Mouse (Mus musculus): ENCODE data around the gene Tut7.
"Not testable (repeated sequence)": the region's sequence is repeated elsewhere in the genome, so short reads cannot be mapped to it uniquely, and the experiment has no call there.

Gene Tut7

GRCm38 (mm10) chr13:59834786-59835452 lies 12.0 kb upstream of the Tut7 start:
- intact Hi-C loops (cut with DNase I): no loop called here

GRCm38 (mm10) chr13:59832871-59833270 lies 9.9 kb upstream of the Tut7 start:
- intact Hi-C loops (cut with DNase I): no loop called here

GRCm38 (mm10) chr13:59832454-59832853 lies 9.5 kb upstream of the Tut7 start:
- intact Hi-C loops (cut with DNase I): no loop called here

GRCm38 (mm10) chr13:59825966-59826365 lies 3.0 kb upstream of the Tut7 start:
- intact Hi-C loops (cut with DNase I): no loop called here

GRCm38 (mm10) chr13:59820836-59821235 lies 2.1 kb downstream of the Tut7 start:
- intact Hi-C loops (cut with DNase I): no loop called here

- intact Hi-C loops (cut with DNase I): no loop called here
These were observed 2.8 kb downstream of the Tut7 start for GRCm38 (mm10) chr13:59820114-59820513.

GRCm38 (mm10) chr13:59817352-59817751 lies 5.6 kb downstream of the Tut7 start:
- intact Hi-C loops (cut with DNase I): no loop called here

- intact Hi-C loops (cut with DNase I): loop anchor here (2.0 kb wide), 1 partner anchor 25 kb away; no protein-coding TSS in a partner anchor
These were observed 8.8 kb downstream of the Tut7 start for GRCm38 (mm10) chr13:59814109-59814591.

- intact Hi-C loops (cut with DNase I): no loop called here
These were observed 11.4 kb downstream of the Tut7 start for GRCm38 (mm10) chr13:59811581-59811980.

- intact Hi-C loops (cut with DNase I): no loop called here
These were observed 21.9 kb downstream of the Tut7 start for GRCm38 (mm10) chr13:59801000-59801399.

GRCm38 (mm10) chr13:59800077-59800476 lies 22.9 kb downstream of the Tut7 start:
- intact Hi-C loops (cut with DNase I): no loop called here

GRCm38 (mm10) chr13:59798306-59798705 lies 24.6 kb downstream of the Tut7 start:
- intact Hi-C loops (cut with DNase I): loop anchor here (5.0 kb wide), 1 partner anchor 176 kb away; no protein-coding TSS in a partner anchor

GRCm38 (mm10) chr13:59796466-59796848 lies 26.5 kb downstream of the Tut7 start:
- intact Hi-C loops (cut with DNase I): loop anchor here (5.0 kb wide), 1 partner anchor 174 kb away; no protein-coding TSS in a partner anchor

- intact Hi-C loops (cut with DNase I): loop anchor here (5.0 kb wide), 1 partner anchor 174 kb away; no protein-coding TSS in a partner anchor
These were observed 27.0 kb downstream of the Tut7 start for GRCm38 (mm10) chr13:59795807-59796465.

GRCm38 (mm10) chr13:59794786-59795185 lies 28.2 kb downstream of the Tut7 start:
- intact Hi-C loops (cut with DNase I): loop anchor here (5.0 kb wide), 1 partner anchor 172 kb away; no protein-coding TSS in a partner anchor

GRCm38 (mm10) chr13:59782145-59782544 lies 40.8 kb downstream of the Tut7 start, which contains the start of gene Gm49354:
Gene Gm49354 (minus strand): TSS chr13:59782245.
- intact Hi-C loops (cut with DNase I): no loop called here

- intact Hi-C loops (cut with DNase I): not testable (repeated sequence)
These were observed 43.1 kb downstream of the Tut7 start for GRCm38 (mm10) chr13:59779744-59780264.

GRCm38 (mm10) chr13:59779213-59779612 lies 43.7 kb downstream of the Tut7 start:
- intact Hi-C loops (cut with DNase I): no loop called here

GRCm38 (mm10) chr13:59775168-59775567 lies 47.8 kb downstream of the Tut7 start:
- intact Hi-C loops (cut with DNase I): no loop called here

- intact Hi-C loops (cut with DNase I): no loop called here
These were observed 51.7 kb downstream of the Tut7 start for GRCm38 (mm10) chr13:59771257-59771656.

GRCm38 (mm10) chr13:59770847-59771246 lies 52.1 kb downstream of the Tut7 start:
- intact Hi-C loops (cut with DNase I): no loop called here

- intact Hi-C loops (cut with DNase I): no loop called here
These were observed 52.8 kb downstream of the Tut7 start for GRCm38 (mm10) chr13:59770164-59770562.
